ENCODE assay signal across 9 mouse cellular contexts in genomic region chr5:90203168-90203567, GRCm38 (mm10). TPM values are rescaled to one million over a fixed set of nuclear protein-coding genes. Genes with fewer than 3 reads are reported as not detected.
A peak's percentile ranks its signal among the peaks of the same experiment; 100 is the strongest.
DNase-seq lines count a peak whose midpoint lies in the region; ATAC-seq and TF ChIP-seq lines count a peak whose summit lies in the region.
"Had no signal": no experiment of that assay in that cellular context is flagged by ENCODE, and none has a peak within 500 bp of the region (broad histone marks: within the 10 kb centered on the region; RNA-seq: fewer than 3 reads in every experiment).

No protein-coding gene starts in this region.

- no peak overlapping the region for H3K4me2 ChIP-seq in hindbrain, postnatal 0 days (ENCODE audit: low read depth, low read length)
- no peak overlapping the region for H3K4me2 ChIP-seq in midbrain, embryonic 12.5 days (replicated peaks)
- H3K4me2 ChIP-seq: limb, embryonic 15.5 days had no signal

- no peaks in the 10 kb centered on the region for H3K36me3 ChIP-seq in thymus, adult 2 months (ENCODE audit: control insufficient read depth, insufficient read depth, low read length)
- H3K36me3 ChIP-seq in hindbrain, postnatal 0 days (ENCODE audit: insufficient read depth, low read length) = no peaks in the 10 kb centered on the region
- no peaks in the 10 kb centered on the region for H3K36me3 ChIP-seq in midbrain, embryonic 12.5 days
- H3K36me3 ChIP-seq: limb, embryonic 15.5 days had no signal

- peak; percentile 72 for ATAC-seq in frontal cortex, adult (ENCODE audit: low TSS enrichment)
- ATAC-seq in hindbrain, postnatal 0 days = 0 out of 2 replicates have a peak, but pooled peaks have one; percentile 59
- ATAC-seq in midbrain, embryonic 12.5 days (ENCODE audit: low FRiP score, low read depth) = peak; percentile 58; the same call in 1 of the 2 replicates

- no peak for TF ChIP-seq CTCF in thymus, adult 2 months (IDR thresholded peaks at IDR 0.05; ENCODE audit: borderline replicate concordance, control insufficient read depth, extremely low read depth, insufficient read depth, low read length, poor library complexity)
- peak; percentile 80 for TF ChIP-seq CTCF in hindbrain, postnatal 0 days (IDR thresholded peaks at IDR 0.05; ENCODE audit: low read depth)

- H3K4me1 ChIP-seq in thymus, adult 2 months (replicated peaks; ENCODE audit: control insufficient read depth, insufficient read depth, low read length) = no peaks in the 10 kb centered on the region
- no peaks in the 10 kb centered on the region for H3K4me1 ChIP-seq in hindbrain, postnatal 0 days (ENCODE audit: insufficient read depth, low read length)
- H3K4me1 ChIP-seq in midbrain, embryonic 12.5 days = no peaks in the 10 kb centered on the region
- H3K4me1 ChIP-seq: limb, embryonic 15.5 days had no signal

- TF ChIP-seq POLR2A in thymus, adult 2 months (IDR thresholded peaks at IDR 0.05; ENCODE audit: control insufficient read depth, extremely low read depth, insufficient read depth, low read length, poor library complexity) = no peak

- no peak for DNase-seq in frontal cortex, postnatal 10 days (ENCODE audit: low spot score in 2 of 2)
- peak; percentile 36 for DNase-seq in thymus, adult 2 months
- no peak for DNase-seq in thymus, adult 18-20 months
- DNase-seq in embryo, embryonic 10 days (ENCODE audit: low spot score) = peak; percentile 81
- peak; percentile 84 for DNase-seq in hindbrain, postnatal 0 days (ENCODE audit: low spot score)
- no peak for DNase-seq in frontal cortex, postnatal 14 days (ENCODE audit: low spot score in 2 of 2)

- no peaks in the 10 kb centered on the region for H3K27me3 ChIP-seq in thymus, adult 2 months (ENCODE audit: control insufficient read depth, insufficient read depth, low read length)
- H3K27me3 ChIP-seq in hindbrain, postnatal 0 days (ENCODE audit: insufficient read depth, low read length) = no peaks in the 10 kb centered on the region
- H3K27me3 ChIP-seq in midbrain, embryonic 12.5 days = no peaks in the 10 kb centered on the region
- H3K27me3 ChIP-seq: limb, embryonic 15.5 days had no signal

- no peak overlapping the region for H3K4me3 ChIP-seq in thymus, adult 2 months (ENCODE audit: control insufficient read depth, insufficient read depth, low read length)
- H3K4me3 ChIP-seq in hindbrain, postnatal 0 days (ENCODE audit: low read length) = no peak overlapping the region
- no peak overlapping the region for H3K4me3 ChIP-seq in midbrain, embryonic 12.5 days
- H3K4me3 ChIP-seq: limb, embryonic 15.5 days had no signal

- no peak overlapping the region for H3K27ac ChIP-seq in thymus, adult 2 months (ENCODE audit: control insufficient read depth, insufficient read depth, low read length)
- no peak overlapping the region for H3K27ac ChIP-seq in hindbrain, postnatal 0 days
- H3K27ac ChIP-seq in midbrain, embryonic 12.5 days (replicated peaks) = no peak overlapping the region
- H3K27ac ChIP-seq: limb, embryonic 15.5 days had no signal

- H3K9ac ChIP-seq in hindbrain, postnatal 0 days (replicated peaks; ENCODE audit: low read length) = no peak overlapping the region
- H3K9ac ChIP-seq in midbrain, embryonic 12.5 days (replicated peaks) = no peak overlapping the region
- H3K9ac ChIP-seq: limb, embryonic 15.5 days had no signal

- H3K9me3 ChIP-seq in hindbrain, postnatal 0 days (ENCODE audit: low read length) = no peaks in the 10 kb centered on the region
- no peaks in the 10 kb centered on the region for H3K9me3 ChIP-seq in midbrain, embryonic 12.5 days
- H3K9me3 ChIP-seq: limb, embryonic 15.5 days had no signal

- 15% methylated on average over 5 of the region's 5 CpGs for WGBS in thymus, adult 2 months
- 25% methylated on average over 5 of the region's 5 CpGs for WGBS in hindbrain, postnatal 0 days
- 25% methylated on average over 5 of the region's 5 CpGs for WGBS in midbrain, embryonic 12.5 days

RNA-seq across cellular contexts. Expression of gene Cox18, which starts 20.6 kb away (rescaled TPM):
- polyA plus RNA-seq in thymus, adult 2 months (2012; rRNA removed) = 39.8 and 44.3 TPM in 2 replicates
- 65.1 and 87.5 TPM in 2 replicates for total RNA-seq in hindbrain, postnatal 0 days (2014; rRNA removed)
- polyA plus RNA-seq in hindbrain, postnatal 0 days (2015; fragmentation: Nextera tagmentation; extraction: Ambion mirVana) = 49.4 and 54.5 TPM in 2 replicates
- 24.9 and 29.6 TPM in 2 replicates for polyA plus RNA-seq in midbrain, embryonic 12.5 days (2016; fragmentation: Nextera tagmentation; extraction: Ambion mirVana)

Comparison
In these comparisons a context has a peak if more than half of its experiments do, and no peak if none do; other contexts are left out.
1. DNase-seq: peak in thymus, adult 2 months (single experiment), embryo, embryonic 10 days (single experiment) and hindbrain, postnatal 0 days (single experiment); none in frontal cortex, postnatal 10 days (0 of 2), thymus, adult 18-20 months (0 of 2) and frontal cortex, postnatal 14 days (0 of 2).
2. Peak in every context shown above with its lines, with median percentiles within 50 percentile points of each other: ATAC-seq.